Mouse (Mus musculus): ENCODE results near the gene 6430571L13Rik. TPM values are rescaled to one million over a fixed set of nuclear protein-coding genes. Genes with fewer than 3 reads are reported as not detected.
A peak's percentile ranks its signal among the peaks of the same experiment; 100 is the strongest.

6430571L13Rik gene
- total RNA-seq, 1 experiment from 2014 or later = 1.5 TPM

DNA sequence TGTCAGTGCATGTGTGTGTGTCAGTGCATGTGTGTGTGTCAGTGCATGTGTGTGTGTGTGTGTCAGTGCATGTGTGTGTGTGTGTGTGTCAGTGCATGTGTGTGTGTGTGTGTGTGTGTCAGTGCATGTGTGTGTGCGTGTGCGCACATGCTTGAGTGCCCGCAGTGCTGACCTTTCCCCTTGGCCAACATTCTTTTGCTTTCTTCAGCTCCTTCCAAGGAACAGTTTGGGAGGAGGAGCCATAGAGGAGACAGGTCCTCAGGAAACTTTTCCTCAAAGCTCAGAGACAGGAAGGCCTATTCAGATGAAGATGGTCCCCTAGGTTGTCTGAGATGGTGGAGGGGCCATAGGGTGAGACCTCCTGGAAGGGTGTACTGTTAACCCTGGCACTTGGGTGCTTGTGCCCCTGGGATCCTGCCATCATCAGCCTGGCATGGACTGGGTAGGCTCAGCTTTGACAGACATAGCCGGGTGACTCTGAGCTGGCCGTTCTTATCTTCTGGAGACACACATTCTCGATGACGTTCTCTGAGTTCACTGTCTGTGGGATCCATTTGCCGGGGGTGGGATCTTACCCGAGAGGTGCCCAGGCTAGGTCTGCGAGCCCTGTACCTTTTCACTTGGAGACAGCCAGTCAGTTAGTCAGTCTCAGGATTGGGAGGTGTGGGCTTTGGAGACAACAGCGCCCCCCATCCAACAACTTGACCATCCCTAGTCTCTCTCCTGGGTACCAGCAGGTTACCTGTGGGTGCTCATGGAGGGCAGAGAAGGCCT is 33.1 kb upstream of the 6430571L13Rik start:
- no peak for DNase-seq

DNA sequence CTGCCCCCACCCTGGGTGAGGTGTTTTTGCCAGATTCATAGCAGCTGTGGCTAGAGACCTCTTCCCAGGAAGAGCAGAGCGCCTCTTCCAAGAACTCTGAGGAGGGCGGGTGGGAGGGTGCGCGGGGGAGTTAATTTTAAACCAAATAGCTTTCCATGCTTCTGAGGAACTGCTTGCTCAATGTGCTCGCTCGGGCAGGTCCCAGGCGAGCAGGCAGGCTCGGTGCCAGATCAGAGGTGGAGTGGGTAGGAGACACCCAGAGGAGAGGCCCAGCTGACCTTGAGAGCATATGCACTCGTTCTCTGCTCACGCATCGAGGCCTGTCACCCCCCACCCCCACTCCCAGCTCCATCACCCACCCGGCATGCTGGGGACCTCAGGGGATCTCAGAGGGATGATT is 32.5 kb upstream of the 6430571L13Rik start:
- DNase-seq = peak; percentile 75

DNA sequence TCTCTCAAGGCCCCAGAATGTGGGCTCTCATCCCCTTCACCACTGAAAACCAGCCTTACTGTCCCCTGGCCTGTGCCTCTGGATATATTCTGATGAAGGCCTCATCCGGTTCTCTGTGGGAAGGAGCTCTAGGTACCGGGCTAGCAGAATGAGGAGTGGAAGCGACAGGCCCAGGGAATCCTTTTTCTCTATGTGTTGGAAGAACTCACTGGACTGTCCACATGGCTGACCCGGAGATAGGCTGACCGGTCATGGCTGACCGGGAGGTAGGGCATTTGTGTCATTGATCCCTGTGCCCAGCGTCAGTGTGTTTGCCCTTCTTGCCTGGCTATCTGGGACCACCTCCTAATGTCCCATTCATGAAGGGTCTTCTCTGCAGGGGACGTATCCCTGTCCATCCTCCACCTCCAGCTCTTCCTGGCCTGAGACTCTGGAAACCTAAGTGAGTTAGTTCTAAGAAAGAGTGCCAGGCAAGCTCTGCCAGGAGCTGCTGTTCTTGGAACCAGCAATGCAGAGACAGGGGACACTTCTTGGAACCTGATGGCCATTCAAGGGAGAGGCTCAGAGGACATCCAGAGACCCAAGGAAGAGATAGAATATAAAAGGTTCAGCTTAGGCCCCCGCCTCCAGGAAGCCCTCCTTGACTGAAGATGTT is 31.9 kb upstream of the 6430571L13Rik start:
- DNase-seq = no peak

DNA sequence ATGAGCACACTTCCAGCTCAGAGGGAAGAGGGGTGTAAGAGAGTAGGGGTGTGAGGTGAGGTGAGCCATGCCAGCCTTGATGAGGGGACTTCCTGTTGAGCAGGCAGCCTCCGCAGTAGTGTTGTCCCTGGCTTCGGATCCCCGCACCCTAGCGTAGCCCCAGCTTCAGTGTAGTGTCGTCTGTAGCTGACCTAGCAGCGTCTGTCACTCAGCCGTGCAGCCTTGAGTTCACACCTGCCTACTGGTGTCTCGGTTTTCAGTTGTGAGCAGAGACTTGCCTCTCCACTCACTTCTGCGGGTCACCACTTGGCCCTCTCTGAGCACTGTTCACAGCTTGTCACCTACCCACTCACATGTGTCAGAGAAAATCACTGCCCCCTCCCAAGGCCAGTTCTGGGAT is 31.2 kb upstream of the 6430571L13Rik start:
- DNase-seq = no peak

DNA sequence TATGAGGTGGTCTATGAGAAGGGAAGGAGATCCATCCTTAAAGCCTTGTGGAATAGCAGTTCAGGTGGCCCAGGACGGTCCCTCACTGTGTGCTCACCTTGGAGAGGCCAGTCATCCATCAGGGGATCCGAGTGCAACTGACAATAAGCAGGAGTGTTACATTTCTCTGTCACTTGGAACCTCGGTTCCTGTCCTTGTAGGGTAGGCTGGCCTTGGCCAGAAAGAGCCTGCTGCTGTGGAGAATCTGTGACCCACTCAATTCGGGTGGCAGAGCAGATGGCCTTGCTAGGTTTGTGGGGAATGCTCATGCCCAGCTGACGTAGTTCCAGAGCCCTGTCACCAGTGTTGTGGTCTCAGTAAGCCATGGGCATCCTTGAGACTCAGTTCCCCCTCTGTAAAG is 30.8 kb upstream of the 6430571L13Rik start:
- no peak for DNase-seq

DNA sequence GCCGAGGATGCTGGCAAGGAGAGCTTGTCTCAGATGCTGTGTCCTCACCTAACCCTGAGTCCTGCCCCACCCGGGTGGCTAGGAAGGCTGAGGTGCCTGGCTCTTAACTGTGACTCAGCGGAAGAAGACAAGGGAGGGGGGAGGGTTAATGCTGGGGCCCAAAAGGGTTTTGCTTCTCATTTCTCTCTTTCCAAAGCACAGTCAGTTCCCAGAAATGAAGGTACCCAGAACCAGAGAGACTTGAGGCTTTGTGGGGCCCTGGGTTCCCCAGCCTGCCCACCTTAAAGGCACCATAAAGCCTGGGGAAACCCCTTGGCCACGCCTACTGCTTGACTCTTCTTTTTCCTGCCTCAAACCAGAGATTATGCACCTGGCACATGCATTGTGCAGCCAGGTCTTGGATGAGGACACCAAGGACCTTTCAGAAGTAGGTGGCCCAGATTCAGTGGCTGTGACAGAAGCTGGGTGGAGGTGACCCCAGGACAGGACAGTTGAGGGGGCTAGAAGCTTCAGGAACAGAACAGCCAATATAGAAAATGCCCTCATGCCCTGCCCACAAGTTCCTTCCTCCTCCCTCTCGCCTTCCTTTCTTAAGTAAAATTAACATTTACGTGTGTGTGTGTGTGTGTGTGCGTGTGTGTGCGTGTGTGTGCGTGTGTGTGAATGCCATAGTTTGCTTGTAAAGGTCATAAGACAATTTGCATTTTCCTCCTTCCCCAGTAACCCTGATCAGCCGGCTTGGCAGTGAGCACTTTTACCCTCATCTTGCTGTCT is 27.4 kb upstream of the 6430571L13Rik start:
- no peak for DNase-seq

DNA sequence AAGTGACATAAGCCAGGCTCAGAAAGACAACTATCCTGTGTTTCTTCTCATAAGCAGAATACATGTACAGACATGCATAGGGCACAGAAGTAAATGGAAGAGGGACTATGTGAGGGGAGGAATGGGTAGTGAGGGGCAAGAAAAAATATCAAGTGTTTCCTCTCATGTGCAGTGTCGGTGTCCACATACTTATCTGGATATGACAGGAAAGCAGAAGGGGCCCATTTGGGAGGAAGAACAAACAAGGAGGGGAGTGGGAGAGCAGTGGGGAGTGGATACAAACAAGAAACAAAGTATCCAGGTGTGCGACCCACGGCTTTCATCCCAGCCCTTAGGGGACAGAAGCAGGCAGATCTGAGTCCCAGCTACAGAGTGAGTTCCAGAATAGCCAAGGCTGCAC is 26.5 kb upstream of the 6430571L13Rik start:
- DNase-seq = no peak

DNA sequence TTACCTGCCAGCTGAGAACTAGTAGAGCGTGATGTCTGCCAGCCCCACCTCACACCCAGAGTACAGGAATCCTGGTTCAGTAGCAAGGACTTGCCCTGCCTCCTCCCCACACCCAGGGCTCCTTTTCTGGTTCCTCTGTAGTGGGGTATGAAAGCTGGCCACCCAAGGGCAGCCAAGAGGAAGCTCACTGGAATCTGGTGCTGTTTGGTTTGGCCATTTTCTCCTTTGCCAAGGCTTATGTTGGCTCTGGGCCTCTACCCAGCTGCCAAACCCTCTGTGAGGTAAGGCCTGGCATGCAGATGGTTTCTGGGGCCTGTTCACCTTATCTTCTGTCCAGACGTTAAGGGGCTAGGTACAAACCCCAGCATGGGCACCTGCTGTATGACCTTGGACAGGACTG is 24.6 kb upstream of the 6430571L13Rik start:
- DNase-seq = no peak

DNA sequence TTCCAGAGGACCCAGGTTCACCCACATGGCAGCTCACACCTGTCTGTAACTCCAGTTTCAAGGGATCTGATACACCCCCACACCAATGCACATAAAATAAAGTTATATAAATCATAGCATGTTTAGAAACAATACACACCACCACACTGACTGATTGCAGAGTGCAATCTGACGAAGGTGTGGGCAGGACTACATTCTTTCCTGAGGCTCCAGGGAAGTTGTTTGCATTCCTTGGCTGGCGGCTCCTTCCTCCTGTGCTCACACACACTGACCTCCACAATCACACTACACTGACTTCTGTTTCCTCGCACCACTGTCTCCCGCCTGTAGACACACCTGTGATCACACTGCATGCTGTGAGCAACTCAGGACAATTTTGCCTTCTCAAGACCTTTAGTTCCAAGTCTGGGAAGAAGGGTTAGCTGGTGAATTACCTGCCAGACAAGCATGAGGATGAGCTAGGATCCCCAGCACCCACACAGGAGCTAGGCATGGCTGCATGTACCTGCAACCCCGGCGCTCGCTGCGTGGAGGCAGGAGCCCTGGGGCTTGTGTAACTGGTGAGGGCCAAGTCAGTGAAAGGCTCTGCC is 17.8 kb upstream of the 6430571L13Rik start:
- no peak for DNase-seq

DNA sequence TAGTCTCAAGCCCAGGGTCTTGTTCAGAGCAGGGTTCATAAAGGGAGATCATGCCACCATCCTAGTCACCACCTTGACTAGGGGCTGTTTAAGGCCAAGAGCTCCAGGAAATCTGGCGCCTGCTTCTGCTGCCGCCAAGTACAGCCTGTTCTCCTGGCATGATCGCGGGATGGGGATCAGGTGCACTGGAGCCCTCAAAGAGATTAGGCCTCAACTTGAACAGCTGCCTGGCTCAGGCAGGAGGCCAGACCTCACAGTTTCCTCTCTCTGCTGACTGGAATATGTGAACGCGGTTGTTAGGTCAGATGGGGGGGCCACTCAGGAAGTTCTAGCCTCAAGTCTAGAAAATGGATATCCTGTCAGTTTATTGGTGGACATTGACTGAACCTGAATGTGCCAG is 16.8 kb upstream of the 6430571L13Rik start:
- peak; percentile 59 for DNase-seq

DNA sequence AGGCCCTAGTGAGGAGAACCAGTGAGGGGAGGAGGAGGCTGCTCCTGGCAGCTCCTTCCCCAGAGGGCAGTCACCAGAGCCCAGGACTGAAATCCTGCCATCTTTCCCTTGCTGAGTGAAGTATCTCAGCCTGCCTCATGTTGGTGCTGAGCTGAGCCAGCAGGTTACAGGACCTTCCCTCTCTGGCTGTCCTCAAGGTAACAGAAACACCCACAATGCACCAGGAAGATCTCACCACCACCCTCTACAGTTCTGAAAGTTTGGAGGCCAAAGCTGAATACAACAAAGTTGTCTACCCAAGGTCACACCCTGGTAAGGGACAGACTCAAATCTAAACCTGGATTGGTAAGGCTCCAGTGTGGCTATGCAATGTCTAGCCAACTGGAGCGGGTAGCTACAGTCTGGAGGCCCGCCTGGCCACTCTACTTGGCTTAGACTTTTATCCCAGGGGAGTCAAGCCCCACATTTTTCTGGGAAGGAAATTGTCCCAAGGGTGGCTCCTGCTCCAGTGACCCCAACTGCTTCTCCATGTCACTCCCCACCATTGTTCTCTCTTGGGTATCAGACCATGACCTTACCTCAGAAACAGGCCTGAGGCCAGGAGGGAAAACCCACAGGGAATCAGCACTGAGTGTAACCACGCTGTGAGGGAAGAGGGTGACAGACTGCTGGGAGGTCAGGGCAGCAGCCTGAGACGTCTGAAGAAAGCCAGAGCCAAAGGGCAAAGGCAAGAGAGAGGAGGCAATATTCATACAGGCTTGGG is 15.4 kb upstream of the 6430571L13Rik start:
- DNase-seq = no peak

DNA sequence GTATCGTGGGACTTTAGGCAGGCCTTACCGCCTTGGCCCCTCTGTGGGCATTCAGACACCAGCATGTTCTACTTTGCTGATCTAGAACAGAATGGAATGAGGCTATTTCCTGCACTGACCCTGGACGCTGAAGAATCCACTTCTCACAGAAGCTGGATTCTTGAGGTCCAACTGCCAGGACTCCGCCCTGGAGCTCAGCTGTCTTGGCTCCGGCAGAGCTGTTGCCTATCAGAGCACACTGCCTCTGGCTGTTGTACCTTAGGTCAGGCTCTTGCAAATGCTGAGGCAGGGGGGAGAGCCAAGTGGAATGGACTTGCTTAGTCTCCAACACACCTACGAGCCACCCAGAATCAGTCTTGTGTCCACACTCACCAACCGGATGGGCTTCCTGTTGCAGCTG is 14.5 kb upstream of the 6430571L13Rik start:
- no peak for DNase-seq

DNA sequence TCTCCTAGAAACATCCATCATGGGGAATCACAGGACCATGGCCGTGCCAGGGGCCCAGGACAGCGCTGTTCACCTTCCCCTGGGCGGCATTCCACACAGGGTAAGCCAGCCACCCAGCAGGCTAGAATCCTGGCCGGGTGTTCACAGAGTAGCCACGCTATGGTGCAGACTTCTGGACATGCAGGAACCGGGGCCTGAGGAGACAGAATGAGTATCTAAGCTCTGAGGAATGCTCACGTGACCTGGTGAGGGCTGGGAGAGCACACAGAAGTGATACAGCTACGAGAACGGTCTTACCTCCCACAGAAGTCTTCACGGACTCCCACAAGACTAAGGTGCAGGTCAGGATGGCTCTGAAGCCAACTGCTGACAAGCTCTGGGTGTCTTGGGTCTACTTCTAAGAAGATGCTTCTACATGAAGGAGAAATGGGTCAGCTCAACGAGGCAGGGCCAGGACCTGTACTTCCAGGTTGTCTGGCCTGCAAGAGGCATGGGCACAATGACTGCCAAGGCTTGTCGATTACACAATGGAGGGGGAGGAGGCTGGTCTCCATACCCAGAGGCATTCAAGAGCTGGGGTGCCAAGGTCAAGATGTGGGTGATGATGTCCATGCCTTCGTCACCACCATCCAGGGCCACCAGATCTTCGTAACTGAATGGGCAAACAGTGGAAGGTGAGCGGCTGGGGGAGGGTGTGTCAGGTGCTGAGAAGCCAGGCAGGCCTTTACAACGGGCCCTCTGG is 12.4 kb upstream of the 6430571L13Rik start:
- no peak for DNase-seq

DNA sequence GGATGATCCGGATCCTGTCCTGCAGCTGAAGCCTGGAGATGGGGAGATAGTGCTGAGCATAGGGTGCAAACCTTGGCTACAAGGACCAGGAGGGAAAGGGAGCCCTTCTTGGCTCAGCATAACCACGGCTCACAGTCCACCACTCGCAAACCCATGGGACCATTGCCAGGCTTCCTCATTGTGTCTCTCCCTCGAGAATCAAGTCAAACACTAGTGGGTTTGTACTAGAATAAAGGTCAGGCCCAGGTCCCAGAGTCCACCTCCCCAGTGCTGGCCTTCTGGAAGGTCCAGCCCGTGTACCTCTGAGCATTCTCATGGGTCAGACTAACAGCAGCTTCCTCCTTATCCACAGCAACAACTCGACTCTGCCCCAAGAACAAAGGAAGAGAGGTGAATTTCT is 9.6 kb upstream of the 6430571L13Rik start:
- DNase-seq = no peak

DNA sequence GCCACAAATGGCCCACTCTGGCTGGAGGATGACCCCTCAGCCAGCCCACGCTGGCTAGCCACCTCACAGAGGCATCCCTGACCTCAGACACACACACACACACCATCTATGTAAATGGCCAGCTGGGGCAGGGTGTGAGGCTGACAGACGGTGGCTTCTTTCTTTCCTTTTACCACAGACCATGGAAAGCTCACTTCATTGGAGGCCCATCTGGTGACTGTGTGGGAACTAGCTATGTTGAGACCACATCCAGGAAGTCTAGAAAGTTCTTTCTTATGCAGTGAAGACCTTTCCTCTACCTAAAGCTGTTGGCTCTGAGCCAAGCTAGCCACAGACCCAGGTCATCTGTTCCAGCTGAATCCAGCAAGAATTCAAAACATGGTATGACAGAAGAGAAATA is 6.7 kb upstream of the 6430571L13Rik start:
- no peak for DNase-seq

DNA sequence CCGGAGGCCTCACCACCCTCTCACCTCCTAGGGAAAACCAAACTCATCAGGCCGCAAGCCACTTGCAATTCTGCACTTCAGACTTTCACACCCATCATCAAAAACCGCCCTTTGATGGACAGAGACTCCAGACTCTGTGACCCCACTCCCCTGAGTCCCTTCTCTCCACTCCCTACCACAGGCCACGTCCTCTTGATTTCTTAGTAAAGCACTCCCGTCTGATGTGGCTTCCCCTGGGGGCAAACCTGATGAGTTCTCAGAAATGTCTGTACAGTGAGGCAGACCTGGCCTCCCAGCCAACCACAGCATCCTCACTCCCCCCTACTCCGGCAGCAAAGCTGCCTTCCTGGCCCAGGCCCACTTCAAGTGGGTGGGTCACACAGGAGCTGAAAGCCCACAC is 6.0 kb upstream of the 6430571L13Rik start:
- DNase-seq = no peak

DNA sequence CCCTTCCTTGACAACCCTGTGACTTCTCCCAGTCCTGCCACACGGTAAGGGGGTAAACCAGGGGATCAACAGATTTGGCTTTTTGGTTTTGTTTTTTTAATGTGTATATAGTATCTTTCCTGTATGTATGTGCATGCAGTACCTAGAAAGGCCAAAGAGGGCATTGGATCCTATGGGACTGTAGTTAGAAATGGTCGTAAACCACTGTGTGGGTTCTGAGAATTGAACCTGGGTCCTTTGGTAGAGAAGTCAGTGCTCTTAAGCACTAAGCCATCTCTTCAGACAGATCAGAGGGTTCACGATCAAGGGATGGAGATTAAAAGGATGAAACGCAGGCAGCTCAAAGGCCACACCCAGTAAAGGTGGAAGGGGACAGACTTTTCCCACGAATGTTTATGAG is 5.4 kb upstream of the 6430571L13Rik start:
- DNase-seq = no peak

DNA sequence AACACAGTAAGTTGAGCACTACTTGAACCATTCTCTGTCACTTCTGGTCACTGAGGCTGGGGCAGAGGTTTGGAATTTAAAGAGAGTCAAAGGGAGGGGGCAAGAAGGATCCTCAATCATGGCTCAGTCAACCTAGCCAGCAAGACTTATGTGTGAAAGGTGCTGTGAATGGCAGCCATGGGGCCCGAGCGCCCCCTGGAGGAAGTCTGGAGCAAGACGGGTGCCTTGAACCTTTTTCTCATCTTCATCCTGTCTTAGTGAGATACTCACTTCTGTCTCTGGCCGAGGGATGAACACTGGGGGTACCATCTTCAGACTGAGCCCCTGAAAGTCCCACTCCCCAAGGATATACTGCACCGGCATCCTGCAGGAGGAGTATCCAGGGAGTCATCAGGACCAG is 4.5 kb upstream of the 6430571L13Rik start:
- peak; percentile 70 for DNase-seq

DNA sequence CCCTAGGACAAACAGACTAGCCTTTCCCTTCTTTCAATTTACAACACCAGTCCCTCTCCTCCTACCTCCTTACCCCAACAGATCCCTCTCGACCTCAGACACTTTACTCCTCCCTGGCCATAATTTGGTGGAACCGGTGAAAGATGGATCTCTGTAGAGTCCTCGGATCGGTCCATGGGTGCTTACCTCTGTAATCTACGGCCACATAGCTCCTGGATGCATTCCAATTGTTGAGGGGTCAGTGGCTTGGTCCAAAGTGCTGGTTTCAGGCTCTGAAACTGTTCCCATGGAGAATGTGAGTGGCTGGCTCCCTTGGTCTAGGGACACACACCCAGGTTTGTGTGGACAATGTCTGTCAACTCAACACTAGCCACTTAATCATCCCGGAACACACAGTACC is 4.0 kb upstream of the 6430571L13Rik start:
- no peak for DNase-seq

DNA sequence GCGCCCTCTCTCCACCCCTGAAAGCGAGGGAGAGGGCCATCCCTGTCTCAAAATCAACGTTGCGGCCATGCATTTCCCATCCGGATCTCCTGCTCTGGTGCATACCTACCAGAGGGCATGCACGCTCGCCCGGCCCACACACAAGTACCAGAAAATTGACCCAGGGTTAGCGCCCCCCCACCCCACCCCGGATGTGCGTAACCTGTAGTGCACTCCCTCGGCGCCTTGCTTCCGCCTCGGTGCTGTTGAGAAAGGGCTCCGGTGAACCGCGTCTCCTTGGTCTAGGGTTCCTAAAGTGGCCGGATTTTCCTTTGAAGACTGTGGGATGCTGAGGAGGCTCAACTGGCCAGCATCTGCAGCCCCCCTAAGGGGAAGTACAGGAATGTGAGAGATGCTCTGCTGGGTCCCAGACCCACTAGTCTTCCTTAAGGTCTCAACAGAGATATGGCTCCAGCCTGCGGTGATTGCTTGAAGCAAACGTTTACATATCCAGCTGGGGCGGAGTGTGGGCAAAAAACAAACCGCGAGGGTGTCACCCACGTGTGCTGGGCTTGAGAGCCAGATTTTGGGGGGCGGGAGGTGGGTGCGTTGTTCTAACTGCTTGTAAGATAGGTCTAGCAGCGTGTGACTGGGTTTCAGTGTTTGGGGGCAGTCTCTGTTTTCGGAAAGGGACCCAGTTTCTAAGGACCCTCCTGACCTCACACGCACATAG is 2.1 kb upstream of the 6430571L13Rik start, which contains the start of gene Hemk1:
Hemk1 (minus strand) TSS at position 179 of the 712 bp plus-strand sequence.
- peak; percentile 77 for DNase-seq

All from adrenal gland, postnatal 25 days (tissue).